Mouse (Mus musculus) MEL (cell line): ENCODE data around the gene Tmem235. TPM values are rescaled to one million over a fixed set of nuclear protein-coding genes. Genes with fewer than 3 reads are reported as not detected.

Source experiments
- DNase-seq: peaks from one replicate; pipeline ENCODE4 v3.0.0; 2011; ENCODE audit warnings: low read depth, low spot score
- H3K27ac ChIP-seq: 2 replicates; pipeline ENCODE4 v1.5.1; 2012; ENCODE audit warnings: low read depth, mild to moderate bottlenecking, control low read depth, low read length, moderate library complexity; ENCODE audit not compliant: control insufficient read depth
- H3K27me3 ChIP-seq, 2 experiments: fragments of 150-350 bp in 1 of 2; sonication (generic) in 1 of 2; 2 replicates each; pipeline ENCODE4 v1.6.1; 2012; ENCODE audit warnings: low read length in 2 of 2, mild to moderate bottlenecking in 2 of 2, improper control_type of control experiment in 1 of 2, moderate library complexity in 1 of 2; ENCODE audit not compliant: insufficient read depth in 2 of 2, control insufficient read depth in 1 of 2
- H3K36me3 ChIP-seq, 2 experiments: 2 replicates each; pipeline ENCODE4 v1.6.1; 2012 to 2014; ENCODE audit warnings: low read length in 2 of 2, improper control_type of control experiment in 1 of 2, inconsistent platforms in 1 of 2, mild to moderate bottlenecking in 1 of 2; ENCODE audit not compliant: insufficient read depth in 2 of 2, control insufficient read depth in 1 of 2
- H3K4me1 ChIP-seq, 2 experiments: fragments of 150-350 bp in 1 of 2; sonication (generic) in 1 of 2; 2 replicates each; pipeline ENCODE4 v1.6.1; 2012; ENCODE audit warnings: low read length in 2 of 2, improper control_type of control experiment in 1 of 2, mild to moderate bottlenecking in 1 of 2; ENCODE audit not compliant: insufficient read depth in 2 of 2, control insufficient read depth in 1 of 2
- H3K4me3 ChIP-seq, 2 experiments: fragments of 150-350 bp in 1 of 2; sonication (generic) in 1 of 2; 2 replicates each; pipeline ENCODE4 v1.5.1; 2012; ENCODE audit warnings: low read depth in 2 of 2, low read length in 2 of 2, mild to moderate bottlenecking in 2 of 2, moderate library complexity in 2 of 2, control low read depth in 1 of 2, improper control_type of control experiment in 1 of 2; ENCODE audit not compliant: control insufficient read depth in 1 of 2, insufficient read depth in 1 of 2
- H3K79me2 ChIP-seq: 2 replicates; pipeline ENCODE4 v1.6.1; 2012; ENCODE audit warnings: mild to moderate bottlenecking, low read length, moderate library complexity; ENCODE audit not compliant: control insufficient read depth, poor library complexity, insufficient read depth
- H3K9ac ChIP-seq: 2 replicates; pipeline ENCODE4 v1.6.1; 2012; ENCODE audit warnings: low read depth, mild to moderate bottlenecking, control low read depth, low read length, moderate library complexity; ENCODE audit not compliant: control insufficient read depth, poor library complexity, severe bottlenecking
- H3K9me3 ChIP-seq: fragments of 150-350 bp; sonication (generic); replicated peaks from 2 replicates; pipeline ENCODE4 v1.6.1; 2012; ENCODE audit warnings: mild to moderate bottlenecking, low read length, improper control_type of control experiment, moderate library complexity; ENCODE audit not compliant: insufficient read depth
- CHD1 ChIP-seq: IDR thresholded peaks from 2 replicates; pipeline ENCODE4 v1.6.1; 2012; ENCODE audit warnings: low read depth, mild to moderate bottlenecking, inconsistent platforms, low read length, improper control_type of control experiment
- CHD2 ChIP-seq: IDR thresholded peaks from 2 replicates; pipeline ENCODE4 v1.6.1; 2011; ENCODE audit warnings: low read length, improper control_type of control experiment
- CTCF ChIP-seq, 3 experiments: IDR thresholded peaks in 2 of 3; conservative IDR thresholded peaks in 1 of 3; 2 replicates each; pipeline ENCODE4 v1.5.1; 2011 to 2012; ENCODE audit warnings: low read length in 3 of 3, low read depth in 2 of 3, mild to moderate bottlenecking in 2 of 3, improper control_type of control experiment in 1 of 3, inconsistent platforms in 1 of 3, mixed read lengths in 1 of 3, moderate library complexity in 1 of 3; ENCODE audit not compliant: control insufficient read depth in 1 of 3, insufficient read depth in 1 of 3, poor library complexity in 1 of 3, severe bottlenecking in 1 of 3
- ELF1 ChIP-seq: IDR thresholded peaks from 2 replicates; pipeline ENCODE4 v1.6.1; 2014; ENCODE audit warnings: low read depth, mild to moderate bottlenecking, inconsistent platforms, low read length, improper control_type of control experiment, moderate library complexity
- ETS1 ChIP-seq: IDR thresholded peaks from 2 replicates; pipeline ENCODE4 v1.6.1; 2012; ENCODE audit warnings: low read depth, mild to moderate bottlenecking, inconsistent platforms, low read length, improper control_type of control experiment, moderate library complexity
- HCFC1 ChIP-seq: IDR thresholded peaks from 2 replicates; pipeline ENCODE4 v1.6.1; 2012; ENCODE audit warnings: low read depth, mild to moderate bottlenecking, inconsistent platforms, low read length, improper control_type of control experiment, moderate library complexity
- MAFK ChIP-seq: IDR thresholded peaks from 2 replicates; pipeline ENCODE4 v1.6.1; 2011; ENCODE audit warnings: low read depth, mild to moderate bottlenecking, low read length, improper control_type of control experiment, borderline replicate concordance
- MAX ChIP-seq: IDR thresholded peaks from 2 replicates; pipeline ENCODE4 v1.6.1; 2011; ENCODE audit warnings: low read length, improper control_type of control experiment
- MAZ ChIP-seq: IDR thresholded peaks from 2 replicates; pipeline ENCODE4 v1.6.1; 2012; ENCODE audit warnings: low read depth, mild to moderate bottlenecking, inconsistent platforms, low read length, improper control_type of control experiment
- MYB ChIP-seq: IDR thresholded peaks from 2 replicates; pipeline ENCODE4 v1.6.1; 2011; ENCODE audit warnings: mild to moderate bottlenecking, low read depth, low read length, improper control_type of control experiment
- MYC ChIP-seq: IDR thresholded peaks from 2 replicates; pipeline ENCODE4 v1.6.1; 2011; ENCODE audit warnings: low read depth, mild to moderate bottlenecking, low read length, improper control_type of control experiment, moderate library complexity
- NELFE ChIP-seq: IDR thresholded peaks from 2 replicates; pipeline ENCODE4 v1.6.1; 2011; ENCODE audit warnings: low read depth, low read length, improper control_type of control experiment
- POLR2A ChIP-seq, 2 experiments: IDR thresholded peaks; 2 replicates each; pipeline ENCODE4 v1.6.1; 2011 to 2012; ENCODE audit warnings: low read length in 2 of 2, mild to moderate bottlenecking in 2 of 2, control low read depth in 1 of 2, improper control_type of control experiment in 1 of 2, low read depth in 1 of 2, moderate library complexity in 1 of 2; ENCODE audit not compliant: control insufficient read depth in 1 of 2, insufficient read depth in 1 of 2, poor library complexity in 1 of 2
- POLR2AphosphoS5 ChIP-seq: IDR thresholded peaks from 2 replicates; pipeline ENCODE4 v1.6.1; 2012; ENCODE audit warnings: low read depth, borderline replicate concordance, mild to moderate bottlenecking, inconsistent platforms, low read length, moderate library complexity, mixed read lengths
- RAD21 ChIP-seq: IDR thresholded peaks from 2 replicates; pipeline ENCODE4 v1.6.1; 2011; ENCODE audit warnings: mild to moderate bottlenecking, low read depth, low read length, improper control_type of control experiment
- RCOR1 ChIP-seq: IDR thresholded peaks from 2 replicates; pipeline ENCODE4 v1.6.1; 2012; ENCODE audit warnings: low read depth, mild to moderate bottlenecking, inconsistent platforms, low read length, improper control_type of control experiment
- SMC3 ChIP-seq: IDR thresholded peaks from 2 replicates; pipeline ENCODE4 v1.6.1; 2011; ENCODE audit warnings: low read depth, low read length, improper control_type of control experiment
- TAL1 ChIP-seq: IDR thresholded peaks from 2 replicates; pipeline ENCODE4 v1.6.1; 2012; ENCODE audit warnings: mild to moderate bottlenecking, inconsistent platforms, low read length, moderate library complexity, mixed read lengths
- ZKSCAN1 ChIP-seq: IDR thresholded peaks from 2 replicates; pipeline ENCODE4 v1.6.1; 2012; ENCODE audit warnings: low read depth, mild to moderate bottlenecking, inconsistent platforms, low read length, improper control_type of control experiment, moderate library complexity
- ZNF384 ChIP-seq: IDR thresholded peaks from 2 replicates; pipeline ENCODE4 v1.6.1; 2012; ENCODE audit warnings: low read depth, mild to moderate bottlenecking, inconsistent platforms, low read length, improper control_type of control experiment
- polyA plus RNA-seq, 2 experiments: library from polyadenylated mRNA; stranded (reverse) in 1 of 2; unstranded in 1 of 2; fragments of >175 nt in 1 of 2; fragments of >200 nt in 1 of 2; gene quantifications; 2 replicates each; pipeline versions ENCODE4 v1.2.1 to v1.2.4; 2012; ENCODE audit warnings: low replicate concordance in 2 of 2, low read depth in 1 of 2; ENCODE audit not compliant: insufficient read length in 2 of 2, insufficient read depth in 1 of 2, missing spikeins in 1 of 2
- total RNA-seq: library from RNA; depleted of rRNA; stranded (reverse); fragments of 300-350 nt; gene quantifications from 2 replicates; pipeline ENCODE4 v1.2.3, GENCODE M21; 2012

Gene Tmem235
- total and polyA plus RNA-seq, 3 experiments, result 0.04 TPM; not detected in 1

DNA sequence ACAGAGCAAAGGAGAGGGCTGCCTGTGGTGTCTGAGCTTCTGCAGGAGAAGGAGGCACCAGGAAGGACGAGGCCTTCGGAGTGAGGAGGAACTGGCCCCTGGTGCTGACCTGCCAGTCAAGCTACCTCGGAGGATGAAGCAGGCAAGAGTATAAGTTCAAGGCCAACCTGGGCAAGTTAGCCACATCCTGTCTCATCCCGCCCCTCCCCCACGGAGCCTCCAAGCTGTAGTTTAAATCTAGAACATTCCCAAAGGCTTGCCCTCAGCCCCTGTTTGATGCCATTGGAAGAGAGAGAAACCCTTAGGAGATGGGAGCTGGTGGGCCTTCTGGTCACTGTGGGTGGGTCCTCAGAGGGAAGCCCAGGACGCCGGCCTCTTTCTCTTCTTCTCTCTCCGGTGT, 43.9 kb downstream of the Tmem235 start:
- TF ChIP-seq ZKSCAN1 (no peak), SMC3 (no peak), CHD2 (no peak), HCFC1 (no peak), TAL1 (no peak), POLR2AphosphoS5 (no peak), MAFK (no peak), MAZ (no peak)
- TF ChIP-seq, all 39 proteins: peak for 0
- H3K27me3 ChIP-seq, result peaks cover 0 to 2% of the 10 kb centered on the region in 2 experiments; a peak in 3 of 4 replicates
- H3K4me3 ChIP-seq, result no peak overlapping the region
- no peaks in the 10 kb centered on the region for H3K9me3 ChIP-seq
- H3K36me3 ChIP-seq, result no peaks in the 10 kb centered on the region
- no peak for DNase-seq
- H3K27ac ChIP-seq, result no peak overlapping the region
- no peaks in the 10 kb centered on the region for H3K4me1 ChIP-seq
- H3K79me2 ChIP-seq, result no peaks in the 10 kb centered on the region
- no peak overlapping the region for H3K9ac ChIP-seq

DNA sequence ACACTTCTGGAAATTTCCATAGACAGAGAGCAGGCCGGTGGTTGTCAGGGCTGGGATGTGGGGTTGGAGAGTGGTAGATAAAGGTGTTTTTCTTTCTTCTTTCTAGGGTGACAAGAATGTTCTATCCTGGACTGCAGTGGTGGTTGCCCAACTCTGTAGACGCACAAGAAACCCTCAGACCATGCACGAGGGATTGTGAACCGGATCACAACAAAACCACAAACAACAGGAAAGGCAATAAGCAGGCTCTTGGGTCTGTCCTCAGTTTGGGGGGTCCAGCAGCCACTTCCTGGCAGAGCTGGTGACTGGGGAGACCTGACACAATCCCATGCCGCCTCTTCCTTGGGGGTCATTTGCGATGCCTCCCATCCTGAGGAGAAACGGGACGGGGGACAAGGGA, 48.8 kb downstream of the Tmem235 start:
- Histone ChIP-seq H3K9ac (no peak overlapping the region), H3K9me3 (no peaks in the 10 kb centered on the region), H3K27ac (no peak overlapping the region), H3K27me3 (peaks cover 0 to 4% of the 10 kb centered on the region in 2 experiments; a peak in 3 of 4 replicates), H3K36me3 (peaks cover 0 to 6% of the 10 kb centered on the region in 2 experiments; a peak in 2 of 4 replicates), H3K4me1 (peaks cover 0 to 5% of the 10 kb centered on the region in 2 experiments; a peak in 1 of 4 replicates), H3K79me2 (no peaks in the 10 kb centered on the region), H3K4me3 (no peak overlapping the region)
- no peak for DNase-seq
- TF ChIP-seq ZNF384 (no peak), ZKSCAN1 (no peak), CTCF (IDR thresholded peaks at IDR 0.05 in 2 of 3, conservative IDR thresholded peaks at IDR 0.05 in 1 of 3; ENCODE audit: control insufficient read depth in 1 of 3, insufficient read depth in 1 of 3, low read depth in 2 of 3, low read length in 3 of 3, poor library complexity in 1 of 3, severe bottlenecking in 1 of 3) (no peak), MYC (no peak), MYB (no peak), CHD1 (no peak), NELFE (no peak), RAD21 (no peak), POLR2A (IDR thresholded peaks at IDR 0.05; ENCODE audit: control insufficient read depth in 1 of 2, insufficient read depth in 1 of 2, low read depth in 1 of 2, low read length in 2 of 2, poor library complexity in 1 of 2) (no peak), ETS1 (no peak), MAX (no peak), RCOR1 (no peak), MAZ (no peak), ELF1 (no peak), SMC3 (no peak)
